Mouse (Mus musculus): ENCODE data around the gene Ggt5. TPM values are rescaled to one million over a fixed set of nuclear protein-coding genes. Genes with fewer than 3 reads are reported as not detected.
A peak's percentile ranks its signal among the peaks of the same experiment; 100 is the strongest.

Gene Ggt5
- polyA plus RNA-seq, 1 experiment, result 8.6 TPM

GRCm38 (mm10) chr10:75568441-75568840, 20.7 kb upstream of the Ggt5 start:
- no peak for DNase-seq (ENCODE audit: low spot score)

DNA sequence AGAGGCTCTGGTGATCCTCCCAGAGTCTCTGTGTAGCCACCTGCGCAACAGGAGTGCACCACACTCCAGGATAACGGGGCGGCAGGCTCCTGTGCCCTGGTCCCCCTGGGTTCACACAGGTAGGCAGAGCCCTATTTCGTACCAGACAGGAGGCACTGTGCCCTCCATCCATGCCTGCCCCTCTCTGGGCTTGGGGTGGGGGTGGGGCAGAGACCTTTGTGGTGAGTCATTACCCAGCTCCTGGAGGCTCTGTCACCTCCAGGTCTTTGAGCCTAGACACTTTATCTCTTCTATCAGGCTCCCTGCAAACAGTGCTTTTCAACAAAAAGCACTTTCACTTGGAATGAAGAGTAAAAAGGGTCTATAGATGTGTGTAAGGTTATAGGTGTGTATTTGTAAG, 20.3 kb upstream of the Ggt5 start:
- no peak for DNase-seq (ENCODE audit: low spot score)

GRCm38 (mm10) chr10:75570981-75571657, 18.0 kb upstream of the Ggt5 start:
- DNase-seq (ENCODE audit: low spot score), result no peak

DNA sequence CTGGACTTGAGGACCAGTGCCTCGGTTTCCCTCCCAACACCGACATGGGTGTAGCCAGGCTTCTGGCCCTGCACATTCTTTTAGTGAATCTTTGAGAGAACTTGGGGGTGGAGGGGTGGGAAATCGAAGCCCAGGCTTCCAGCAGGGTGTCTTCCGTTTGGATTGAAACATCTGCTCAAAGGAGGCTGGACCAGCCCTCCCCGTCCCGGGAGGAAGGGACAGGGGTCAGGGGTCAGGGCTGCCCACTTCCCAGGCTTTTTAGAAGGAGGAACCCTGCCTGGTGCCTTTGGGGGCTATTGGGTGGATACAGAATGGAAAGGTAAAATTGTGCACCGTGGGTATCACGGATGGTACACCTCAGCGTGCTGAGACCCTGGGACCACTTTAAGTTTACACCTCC, 17.2 kb upstream of the Ggt5 start:
- no peak for DNase-seq (ENCODE audit: low spot score)

- no peak for DNase-seq (ENCODE audit: low spot score)
Measured at GRCm38 (mm10) chr10:75573181-75573580, 16.0 kb upstream of the Ggt5 start.

DNA sequence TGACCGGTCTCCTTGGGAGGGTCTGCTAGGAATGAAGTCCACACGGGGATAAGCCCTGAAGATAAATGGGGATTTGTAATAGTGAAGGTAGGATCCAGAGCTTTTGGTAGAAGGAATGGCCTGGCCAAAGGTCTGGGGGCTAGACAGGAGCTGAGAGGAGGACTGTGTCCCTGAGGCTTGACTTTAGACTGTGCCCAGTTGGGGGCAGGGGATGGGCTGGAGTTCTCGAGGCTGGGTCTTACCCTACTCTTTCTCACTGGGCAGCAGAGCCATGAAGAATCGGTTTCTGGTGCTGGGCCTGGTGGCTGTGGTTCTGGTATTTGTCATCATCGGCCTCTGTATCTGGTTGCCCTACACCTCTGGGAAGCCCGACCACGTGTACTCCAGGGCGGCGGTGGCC, 15.2 kb upstream of the Ggt5 start:
- DNase-seq (ENCODE audit: low spot score), result no peak

GRCm38 (mm10) chr10:75579129-75579528, 10.0 kb upstream of the Ggt5 start:
- DNase-seq (ENCODE audit: low spot score), result no peak

GRCm38 (mm10) chr10:75585876-75586552, 3.1 kb upstream of the Ggt5 start:
- peak; percentile 71 for DNase-seq (ENCODE audit: low spot score)

- DNase-seq (ENCODE audit: low spot score), result no peak
Measured at GRCm38 (mm10) chr10:75586553-75586879, 2.6 kb upstream of the Ggt5 start.

GRCm38 (mm10) chr10:75587781-75588180, 1.4 kb upstream of the Ggt5 start:
- DNase-seq (ENCODE audit: low spot score), result no peak

GRCm38 (mm10) chr10:75588336-75588735, 804 bp upstream of the Ggt5 start:
- no peak for DNase-seq (ENCODE audit: low spot score)

- DNase-seq (ENCODE audit: low spot score), result peak; percentile 36
Measured at GRCm38 (mm10) chr10:75589651-75590050, 511 bp downstream of the Ggt5 start.

DNA sequence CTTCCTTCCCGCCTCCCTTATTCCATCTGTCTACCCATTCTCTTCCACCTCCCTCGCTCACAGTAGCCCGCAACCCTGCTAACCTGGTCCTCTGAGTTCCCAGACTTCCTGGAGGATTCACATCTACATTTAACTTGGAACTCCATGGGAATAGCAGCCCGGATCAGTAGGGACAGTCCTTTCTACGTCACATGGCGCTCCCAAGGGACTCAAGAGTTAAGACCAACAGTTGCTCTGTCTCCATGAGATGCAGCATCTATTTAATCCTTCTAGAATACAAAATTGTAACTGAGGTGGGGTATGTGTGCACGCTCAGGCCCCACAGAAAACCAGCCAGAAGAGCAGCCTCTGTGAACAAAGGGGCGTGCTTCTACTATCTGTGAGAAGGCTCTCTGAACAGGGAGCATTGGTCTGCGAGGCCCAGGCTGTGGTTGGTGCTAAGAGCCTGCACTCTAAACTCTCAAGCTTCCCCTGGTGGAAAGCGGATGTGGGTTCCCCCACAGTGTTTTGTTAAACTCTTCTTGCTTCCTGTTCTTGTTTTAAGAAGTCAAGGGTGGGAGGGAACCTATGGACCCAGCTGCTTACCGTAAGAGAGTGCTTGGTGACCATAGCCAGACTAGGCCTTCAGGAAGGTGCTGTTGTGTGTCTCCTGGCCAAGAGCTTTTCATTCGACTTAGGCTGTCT, 2.2 kb downstream of the Ggt5 start:
- no peak for DNase-seq (ENCODE audit: low spot score)

GRCm38 (mm10) chr10:75592585-75592984, 3.4 kb downstream of the Ggt5 start:
- DNase-seq (ENCODE audit: low spot score), result no peak

DNA sequence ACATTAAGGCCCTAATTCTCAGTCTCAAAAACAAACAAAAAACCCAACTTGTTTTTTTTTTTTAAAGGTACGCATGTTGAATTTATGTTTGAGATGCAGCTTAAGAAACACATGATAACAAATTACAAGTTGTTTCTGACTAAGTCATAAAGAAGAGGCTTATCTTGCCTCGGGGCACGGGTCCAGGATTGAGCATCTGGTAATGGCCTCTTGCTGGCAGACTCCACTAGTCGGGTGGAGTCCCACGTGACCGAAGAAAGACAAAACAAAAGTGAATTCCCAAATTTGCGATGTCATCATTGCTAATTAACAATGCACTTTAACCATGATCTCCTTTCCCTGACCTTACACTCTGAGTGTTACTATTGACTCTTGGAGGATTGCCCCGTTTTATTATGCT, 6.8 kb downstream of the Ggt5 start:
- DNase-seq (ENCODE audit: low spot score), result no peak

GRCm38 (mm10) chr10:75600189-75600730, 11.1 kb downstream of the Ggt5 start:
- no peak for DNase-seq (ENCODE audit: low spot score)

DNA sequence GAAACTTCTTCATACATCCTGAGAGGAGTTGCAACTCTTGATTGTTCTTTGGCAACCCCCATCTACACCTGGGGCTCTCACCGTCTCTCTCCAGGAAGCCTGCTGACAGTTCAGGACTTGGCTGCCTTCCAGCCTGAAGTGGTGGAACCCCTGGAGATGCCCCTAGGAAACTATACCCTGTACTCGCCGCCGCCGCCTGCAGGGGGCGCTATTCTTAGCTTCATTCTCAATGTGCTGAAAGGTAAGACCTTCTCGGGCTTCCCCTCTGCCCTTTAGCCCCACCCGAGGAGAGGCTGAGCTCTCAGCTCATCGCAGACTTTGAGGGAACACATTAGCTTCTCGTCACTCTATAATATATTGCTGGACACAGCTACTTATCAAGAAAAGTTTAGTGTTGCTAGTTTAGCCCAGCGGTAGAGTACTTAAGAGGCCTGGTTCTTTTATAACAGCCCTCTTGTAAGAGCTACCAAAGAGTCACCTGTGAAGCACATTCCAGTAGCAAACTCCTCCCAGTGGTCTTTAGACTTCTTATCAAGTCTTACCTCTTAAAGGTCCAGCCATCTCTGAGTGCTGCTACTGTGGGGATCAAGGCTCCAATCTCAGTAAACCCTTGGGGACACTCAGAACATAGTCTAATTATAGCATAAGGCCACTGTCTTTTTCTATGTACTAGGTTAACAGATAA, 16.2 kb downstream of the Ggt5 start:
- no peak for DNase-seq (ENCODE audit: low spot score)

DNA sequence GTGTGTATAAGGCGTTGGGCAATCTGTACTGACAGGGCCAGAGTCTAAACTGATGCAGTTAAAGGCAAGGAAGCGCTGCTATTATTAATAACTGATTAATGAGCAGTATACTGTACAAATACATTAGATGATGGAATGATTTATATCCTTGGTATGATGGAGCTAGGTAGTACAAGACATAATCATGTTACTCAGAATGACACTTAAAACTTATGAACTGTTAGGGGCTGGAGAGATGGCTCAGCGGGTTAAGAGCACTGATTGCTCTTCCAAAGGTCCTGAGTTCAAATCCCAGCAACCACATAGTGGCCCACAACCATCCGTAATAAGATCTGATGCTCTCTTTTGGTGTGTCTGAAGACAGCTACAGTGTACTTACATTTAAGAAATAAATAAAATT, 18.1 kb downstream of the Ggt5 start:
- no peak for DNase-seq (ENCODE audit: low spot score)

DNA sequence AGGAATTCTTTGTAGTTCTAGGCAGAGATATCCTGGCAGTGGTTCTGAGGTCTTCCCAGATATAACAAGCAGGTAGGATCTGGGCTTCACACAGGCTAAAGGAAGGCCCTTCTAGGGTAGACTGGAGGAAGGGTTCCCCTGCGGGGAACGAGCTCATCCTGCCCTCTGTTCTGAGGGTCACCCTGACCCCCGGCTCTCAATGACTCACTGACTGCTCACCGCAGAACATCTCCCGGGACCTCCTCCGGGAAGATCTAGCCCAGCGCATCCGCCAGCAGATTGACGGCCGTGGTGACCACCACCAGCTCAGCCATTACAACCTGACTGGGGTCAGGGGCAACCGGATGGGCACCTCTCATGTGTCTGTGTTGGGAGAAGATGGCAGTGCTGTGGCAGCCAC, 19.8 kb downstream of the Ggt5 start:
- no peak for DNase-seq (ENCODE audit: low spot score)

DNA sequence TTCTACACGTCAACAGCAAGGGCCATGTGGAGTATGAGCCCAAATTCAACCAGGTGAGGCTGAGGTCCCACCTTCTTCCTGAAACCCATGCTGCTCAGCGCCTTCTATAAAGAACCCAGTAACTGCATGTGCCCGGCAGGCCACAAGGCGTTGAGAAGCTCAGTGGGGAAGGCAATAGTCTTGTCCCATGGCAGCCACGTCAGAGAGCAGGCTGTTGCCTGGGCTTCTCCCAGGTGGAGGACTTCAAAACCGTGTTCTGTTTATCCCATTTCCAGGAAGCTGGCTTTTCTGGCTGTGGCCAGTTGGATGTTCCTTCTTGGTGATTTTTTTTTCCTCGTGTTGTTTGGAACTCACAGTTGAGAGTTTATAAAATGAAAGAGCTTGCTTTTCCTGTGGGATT, 21.3 kb downstream of the Ggt5 start:
- DNase-seq (ENCODE audit: low spot score), result no peak

- DNase-seq (ENCODE audit: low spot score), result no peak
Measured at GRCm38 (mm10) chr10:75616044-75616443, 26.9 kb downstream of the Ggt5 start.

GRCm38 (mm10) chr10:75620818-75621217, 31.7 kb downstream of the Ggt5 start:
- DNase-seq (ENCODE audit: low spot score), result no peak

All from urinary bladder, adult 2 months (tissue).